Mouse (Mus musculus): Measurements from ENCODE around the gene Rab44. TPM values are rescaled to one million over a fixed set of nuclear protein-coding genes. Genes with fewer than 3 reads are reported as not detected.

Rab44 gene
- polyA plus RNA-seq, 1 experiment from 2014 or later: not detected

DNA sequence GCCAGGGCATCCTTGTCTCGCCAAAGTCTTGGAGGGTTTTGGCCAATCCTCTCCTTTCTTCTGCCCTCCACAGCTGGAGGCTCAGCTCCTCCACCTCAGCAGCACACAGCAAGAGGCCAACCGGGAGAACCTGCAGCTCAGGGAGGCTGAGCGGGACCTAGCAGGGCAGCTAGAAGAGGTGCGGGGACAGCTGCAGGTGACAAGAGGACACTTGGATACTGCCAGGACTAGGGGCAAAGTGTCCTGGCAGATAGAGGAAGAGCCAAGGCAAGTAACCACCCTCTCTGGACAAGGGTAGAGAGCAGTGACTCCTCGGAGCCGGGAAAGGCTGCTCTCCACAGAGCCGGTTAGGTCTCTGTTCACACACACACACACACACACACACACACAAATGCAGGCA, 24.0 kb downstream of the Rab44 start:
- no peaks in the 10 kb centered on the region for H3K27me3 ChIP-seq (replicated peaks; ENCODE audit: control insufficient read depth, insufficient read depth, low read length)
- H3K9ac ChIP-seq (replicated peaks; ENCODE audit: low read depth, low read length): no peak overlapping the region
- H3K27ac ChIP-seq (ENCODE audit: low read length): no peak overlapping the region
- H3K9me3 ChIP-seq (ENCODE audit: control insufficient read depth, low read length): no peaks in the 10 kb centered on the region
- H3K4me1 ChIP-seq (replicated peaks; ENCODE audit: control insufficient read depth, insufficient read depth, low read length): peaks cover 14% of the 10 kb centered on the region; the same call in 1 of the 2 replicates
- H3K4me2 ChIP-seq (ENCODE audit: low read length): no peak overlapping the region
- ATAC-seq: no peak
- H3K36me3 ChIP-seq (ENCODE audit: control insufficient read depth, insufficient read depth): no peaks in the 10 kb centered on the region
- 79% methylated on average over 7 of the region's 7 CpGs for WGBS
- H3K4me3 ChIP-seq (replicated peaks; ENCODE audit: low read length): no peak overlapping the region

GRCm38 (mm10) chr17:29141577-29141976, 27.6 kb downstream of the Rab44 start:
- no peak overlapping the region for H3K4me3 ChIP-seq (replicated peaks; ENCODE audit: low read length)
- 89% methylated on average over 3 of the region's 3 CpGs for WGBS
- no peak overlapping the region for H3K9ac ChIP-seq (replicated peaks; ENCODE audit: low read depth, low read length)
- H3K27ac ChIP-seq (ENCODE audit: low read length): no peak overlapping the region
- no peak overlapping the region for H3K4me2 ChIP-seq (ENCODE audit: low read length)
- no peaks in the 10 kb centered on the region for H3K36me3 ChIP-seq (ENCODE audit: control insufficient read depth, insufficient read depth)
- H3K27me3 ChIP-seq (replicated peaks; ENCODE audit: control insufficient read depth, insufficient read depth, low read length): no peaks in the 10 kb centered on the region
- peaks cover 2% of the 10 kb centered on the region; the same call in 1 of the 2 replicates for H3K9me3 ChIP-seq (ENCODE audit: control insufficient read depth, low read length)
- H3K4me1 ChIP-seq (replicated peaks; ENCODE audit: control insufficient read depth, insufficient read depth, low read length): no peaks in the 10 kb centered on the region
- no peak for ATAC-seq

- Histone ChIP-seq H3K4me3 (replicated peaks; ENCODE audit: low read length) (no peak overlapping the region), H3K4me1 (replicated peaks; ENCODE audit: control insufficient read depth, insufficient read depth, low read length) (no peaks in the 10 kb centered on the region), H3K27ac (ENCODE audit: low read length) (no peak overlapping the region), H3K36me3 (ENCODE audit: control insufficient read depth, insufficient read depth) (no peaks in the 10 kb centered on the region), H3K4me2 (ENCODE audit: low read length) (no peak overlapping the region), H3K9me3 (ENCODE audit: control insufficient read depth, low read length) (peaks cover 2% of the 10 kb centered on the region; the same call in 1 of the 2 replicates), H3K27me3 (replicated peaks; ENCODE audit: control insufficient read depth, insufficient read depth, low read length) (no peaks in the 10 kb centered on the region), H3K9ac (replicated peaks; ENCODE audit: low read depth, low read length) (no peak overlapping the region)
- WGBS: 88% methylated on average over 8 of the region's 8 CpGs
- no peak for ATAC-seq
Measured at GRCm38 (mm10) chr17:29143266-29143665, 29.3 kb downstream of the Rab44 start.

- Histone ChIP-seq H3K36me3 (ENCODE audit: control insufficient read depth, insufficient read depth) (no peaks in the 10 kb centered on the region), H3K27ac (ENCODE audit: low read length) (no peak overlapping the region), H3K4me2 (ENCODE audit: low read length) (no peak overlapping the region), H3K4me3 (replicated peaks; ENCODE audit: low read length) (no peak overlapping the region), H3K9ac (replicated peaks; ENCODE audit: low read depth, low read length) (no peak overlapping the region), H3K9me3 (ENCODE audit: control insufficient read depth, low read length) (peaks cover 2% of the 10 kb centered on the region; the same call in 1 of the 2 replicates), H3K4me1 (replicated peaks; ENCODE audit: control insufficient read depth, insufficient read depth, low read length) (0 out of 2 replicates have a peak, but pooled peaks cover 3% of the 10 kb centered on the region), H3K27me3 (replicated peaks; ENCODE audit: control insufficient read depth, insufficient read depth, low read length) (no peaks in the 10 kb centered on the region)
- WGBS: 91% methylated on average over 12 of the region's 12 CpGs
- ATAC-seq: no peak
Measured at GRCm38 (mm10) chr17:29145101-29145500, 31.2 kb downstream of the Rab44 start.

GRCm38 (mm10) chr17:29147273-29147672, 33.3 kb downstream of the Rab44 start:
- ATAC-seq: no peak
- Histone ChIP-seq H3K9ac (replicated peaks; ENCODE audit: low read depth, low read length) (no peak overlapping the region), H3K27me3 (replicated peaks; ENCODE audit: control insufficient read depth, insufficient read depth, low read length) (no peaks in the 10 kb centered on the region), H3K4me2 (ENCODE audit: low read length) (no peak overlapping the region), H3K27ac (ENCODE audit: low read length) (no peak overlapping the region), H3K36me3 (ENCODE audit: control insufficient read depth, insufficient read depth) (no peaks in the 10 kb centered on the region), H3K4me3 (replicated peaks; ENCODE audit: low read length) (no peak overlapping the region), H3K4me1 (replicated peaks; ENCODE audit: control insufficient read depth, insufficient read depth, low read length) (0 out of 2 replicates have a peak, but pooled peaks cover 3% of the 10 kb centered on the region), H3K9me3 (ENCODE audit: control insufficient read depth, low read length) (peaks cover 2% of the 10 kb centered on the region; the same call in 1 of the 2 replicates)
- 80% methylated on average over 14 of the region's 14 CpGs for WGBS

- no peaks in the 10 kb centered on the region for H3K36me3 ChIP-seq (ENCODE audit: control insufficient read depth, insufficient read depth)
- no peaks in the 10 kb centered on the region for H3K27me3 ChIP-seq (replicated peaks; ENCODE audit: control insufficient read depth, insufficient read depth, low read length)
- no peak overlapping the region for H3K9ac ChIP-seq (replicated peaks; ENCODE audit: low read depth, low read length)
- no peak for ATAC-seq
- H3K4me1 ChIP-seq (replicated peaks; ENCODE audit: control insufficient read depth, insufficient read depth, low read length): 0 out of 2 replicates have a peak, but pooled peaks cover 3% of the 10 kb centered on the region
- no peak overlapping the region for H3K27ac ChIP-seq (ENCODE audit: low read length)
- peaks cover 2% of the 10 kb centered on the region; the same call in 1 of the 2 replicates for H3K9me3 ChIP-seq (ENCODE audit: control insufficient read depth, low read length)
- 71% methylated on average over 6 of the region's 6 CpGs for WGBS
- no peak overlapping the region for H3K4me2 ChIP-seq (ENCODE audit: low read length)
- H3K4me3 ChIP-seq (replicated peaks; ENCODE audit: low read length): no peak overlapping the region
Measured at GRCm38 (mm10) chr17:29147773-29148172, 33.8 kb downstream of the Rab44 start.

DNA sequence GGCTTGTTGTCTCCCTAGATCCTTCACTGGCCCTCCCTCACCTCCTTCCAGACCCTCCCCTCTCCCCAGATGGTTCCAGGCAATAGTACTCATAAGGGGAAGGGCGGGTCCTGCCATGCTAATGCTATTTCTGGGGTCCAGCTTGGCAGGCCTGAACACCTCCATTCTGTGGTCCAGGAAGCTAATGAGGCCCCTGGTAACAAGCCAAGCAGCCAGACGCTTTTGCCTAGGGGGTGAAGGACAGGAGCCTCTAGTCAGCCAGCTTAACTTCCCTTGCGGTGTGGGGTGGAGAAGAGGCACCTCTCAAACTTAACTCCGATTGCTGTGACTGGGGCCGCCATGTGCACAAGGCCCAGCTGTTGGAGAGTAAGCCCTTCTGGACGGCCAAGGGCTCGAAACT, 35.8 kb downstream of the Rab44 start:
- WGBS: 63% methylated on average over 7 of the region's 7 CpGs
- 0 out of 2 replicates have a peak, but pooled peaks cover 3% of the 10 kb centered on the region for H3K4me1 ChIP-seq (replicated peaks; ENCODE audit: control insufficient read depth, insufficient read depth, low read length)
- H3K27me3 ChIP-seq (replicated peaks; ENCODE audit: control insufficient read depth, insufficient read depth, low read length): no peaks in the 10 kb centered on the region
- H3K4me2 ChIP-seq (ENCODE audit: low read length): no peak overlapping the region
- no peak overlapping the region for H3K9ac ChIP-seq (replicated peaks; ENCODE audit: low read depth, low read length)
- ATAC-seq: no peak
- peaks cover 2% of the 10 kb centered on the region; the same call in 1 of the 2 replicates for H3K9me3 ChIP-seq (ENCODE audit: control insufficient read depth, low read length)
- no peak overlapping the region for H3K4me3 ChIP-seq (replicated peaks; ENCODE audit: low read length)
- no peaks in the 10 kb centered on the region for H3K36me3 ChIP-seq (ENCODE audit: control insufficient read depth, insufficient read depth)
- no peak overlapping the region for H3K27ac ChIP-seq (ENCODE audit: low read length)

- no peak overlapping the region for H3K4me3 ChIP-seq (replicated peaks; ENCODE audit: low read length)
- 65% methylated on average over 5 of the region's 5 CpGs for WGBS
- H3K27me3 ChIP-seq (replicated peaks; ENCODE audit: control insufficient read depth, insufficient read depth, low read length): no peaks in the 10 kb centered on the region
- H3K36me3 ChIP-seq (ENCODE audit: control insufficient read depth, insufficient read depth): no peaks in the 10 kb centered on the region
- H3K4me1 ChIP-seq (replicated peaks; ENCODE audit: control insufficient read depth, insufficient read depth, low read length): peaks cover 8% of the 10 kb centered on the region
- no peak overlapping the region for H3K4me2 ChIP-seq (ENCODE audit: low read length)
- H3K9me3 ChIP-seq (ENCODE audit: control insufficient read depth, low read length): no peaks in the 10 kb centered on the region
- ATAC-seq: no peak
- H3K9ac ChIP-seq (replicated peaks; ENCODE audit: low read depth, low read length): no peak overlapping the region
- no peak overlapping the region for H3K27ac ChIP-seq (ENCODE audit: low read length)
Measured at GRCm38 (mm10) chr17:29152547-29152946, 38.6 kb downstream of the Rab44 start.

- H3K4me2 ChIP-seq (ENCODE audit: low read length): no peak overlapping the region
- H3K4me3 ChIP-seq (replicated peaks; ENCODE audit: low read length): no peak overlapping the region
- no peak for ATAC-seq
- no peaks in the 10 kb centered on the region for H3K9me3 ChIP-seq (ENCODE audit: control insufficient read depth, low read length)
- no peak overlapping the region for H3K27ac ChIP-seq (ENCODE audit: low read length)
- no peaks in the 10 kb centered on the region for H3K36me3 ChIP-seq (ENCODE audit: control insufficient read depth, insufficient read depth)
- H3K4me1 ChIP-seq (replicated peaks; ENCODE audit: control insufficient read depth, insufficient read depth, low read length): peaks cover 8% of the 10 kb centered on the region
- H3K9ac ChIP-seq (replicated peaks; ENCODE audit: low read depth, low read length): no peak overlapping the region
- 74% methylated on average over 13 of the region's 13 CpGs for WGBS
- no peaks in the 10 kb centered on the region for H3K27me3 ChIP-seq (replicated peaks; ENCODE audit: control insufficient read depth, insufficient read depth, low read length)
Measured at GRCm38 (mm10) chr17:29154247-29154646, 40.3 kb downstream of the Rab44 start.

Data from forebrain, embryonic 16.5 days (tissue).